Mouse (Mus musculus) megakaryocyte, adult 5-6 weeks (primary cell): ENCODE data around the gene Otulin. TPM values are rescaled to one million over a fixed set of nuclear protein-coding genes. Genes with fewer than 3 reads are reported as not detected.

ENCODE experiments used
- ATAC-seq: 2 replicates; pipeline ENCODE4 v1.8.0; 2016; ENCODE audit warnings: mild to moderate bottlenecking, inconsistent platforms; ENCODE audit not compliant: poor library complexity, severe bottlenecking
- total RNA-seq, 2 experiments: library from RNA; stranded (forward) in 1 of 2; stranded (reverse) in 1 of 2; fragments of 153-499, 151-499 nt in 1 of 2; fragments of 221-1000, 200-1000 nt in 1 of 2; gene quantifications; 2 replicates each; pipeline versions ENCODE4 v1.2.3 to v1.2.4; 2015 to 2017

The Otulin gene
- total RNA-seq, 2 experiments from 2014 or later, result 40.1 to 83.8 TPM

GRCm38 (mm10) chr15:27658356-27658755, 27.9 kb upstream of the Otulin start:
- no peak; the same call in 1 of the 2 replicates for ATAC-seq

GRCm38 (mm10) chr15:27657866-27658265, 27.4 kb upstream of the Otulin start:
- ATAC-seq, result no peak

GRCm38 (mm10) chr15:27656626-27657025, 26.1 kb upstream of the Otulin start:
- ATAC-seq, result no peak

GRCm38 (mm10) chr15:27655015-27655414, 24.5 kb upstream of the Otulin start:
- no peak for ATAC-seq

- 0 out of 2 replicates have a peak, but pooled peaks have one; percentile 45 for ATAC-seq
These were observed 17.2 kb upstream of the Otulin start for GRCm38 (mm10) chr15:27647686-27648085.

GRCm38 (mm10) chr15:27646665-27647064, 16.2 kb upstream of the Otulin start:
- no peak for ATAC-seq

- ATAC-seq, result no peak
These were observed 14.8 kb upstream of the Otulin start for GRCm38 (mm10) chr15:27645250-27645649.

GRCm38 (mm10) chr15:27642895-27643294, 12.4 kb upstream of the Otulin start:
- peak; percentile 78 for ATAC-seq

GRCm38 (mm10) chr15:27641171-27641570, 10.7 kb upstream of the Otulin start:
- ATAC-seq, result peak; percentile 82

GRCm38 (mm10) chr15:27633941-27634900, 3.7 kb upstream of the Otulin start:
- no peak for ATAC-seq

- ATAC-seq, result no peak
These were observed 493 bp downstream of the Otulin start for GRCm38 (mm10) chr15:27629800-27630600.

- no peak for ATAC-seq
These were observed 1.4 kb downstream of the Otulin start for GRCm38 (mm10) chr15:27629046-27629445.

GRCm38 (mm10) chr15:27627794-27628193, 2.7 kb downstream of the Otulin start:
- peak; percentile 41 for ATAC-seq

- ATAC-seq, result no peak
These were observed 4.2 kb downstream of the Otulin start for GRCm38 (mm10) chr15:27626314-27626713.

GRCm38 (mm10) chr15:27625890-27626255, 4.6 kb downstream of the Otulin start:
- no peak for ATAC-seq

GRCm38 (mm10) chr15:27625014-27625889, 5.2 kb downstream of the Otulin start:
- peak; percentile 71 for ATAC-seq

GRCm38 (mm10) chr15:27623286-27623685, 7.2 kb downstream of the Otulin start:
- no peak for ATAC-seq

GRCm38 (mm10) chr15:27620475-27621185, 9.9 kb downstream of the Otulin start:
- ATAC-seq, result no peak

GRCm38 (mm10) chr15:27619683-27620082, 10.8 kb downstream of the Otulin start:
- no peak for ATAC-seq
